Mouse (Mus musculus) spleen, adult 18-20 months (tissue): ENCODE measurements around the gene Tgfb1.
A peak's percentile ranks its signal among the peaks of the same experiment; 100 is the strongest.

Experiments used
- DNase-seq, 2 experiments: peaks; one replicate each; pipeline ENCODE4 v3.0.0; 2022; ENCODE audit warnings: mixed read lengths in 2 of 2

Gene Tgfb1

DNA sequence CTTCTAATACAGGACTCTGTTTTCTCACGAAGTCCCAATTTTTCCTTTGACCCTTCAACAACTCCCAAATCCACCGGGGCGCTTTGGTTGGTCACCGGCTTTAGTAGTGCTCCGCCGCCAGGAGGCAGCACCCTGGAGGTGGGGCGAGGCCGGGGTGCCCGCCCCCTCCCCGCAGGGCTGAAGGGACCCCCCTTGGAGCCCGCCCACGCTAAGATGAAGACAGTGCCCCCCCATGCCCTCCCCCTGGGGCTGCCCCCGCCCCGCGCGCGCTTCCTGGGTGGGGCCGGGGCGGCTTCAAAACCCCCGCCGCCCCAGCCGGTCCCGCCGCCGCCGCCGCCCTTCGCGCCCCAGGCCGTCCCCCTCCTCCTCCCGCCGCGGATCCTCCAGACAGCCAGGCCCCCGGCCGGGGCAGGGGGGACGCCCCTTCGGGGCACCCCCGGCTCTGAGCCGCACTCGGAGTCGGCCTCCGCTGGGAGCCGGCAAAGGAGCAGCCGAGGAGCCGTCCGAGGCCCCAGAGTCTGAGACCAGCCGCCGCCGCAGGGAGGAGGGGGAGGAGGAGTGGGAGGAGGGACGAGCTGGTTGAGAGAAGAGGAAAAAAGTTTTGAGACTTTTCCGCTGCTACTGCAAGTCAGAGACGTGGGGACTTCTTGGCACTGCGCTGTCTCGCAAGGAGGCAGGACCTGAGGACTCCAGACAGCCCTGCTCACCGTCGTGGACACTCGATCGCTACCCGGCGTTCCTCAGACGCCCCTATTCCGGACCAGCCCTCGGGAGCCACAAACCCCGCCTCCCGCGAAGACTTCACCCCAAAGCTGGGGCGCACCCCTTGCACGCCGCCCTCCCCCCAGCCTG is at the start of gene Tgfb1:
TSS of gene Tgfb1 (plus strand) at position 323 of the 852 bp plus-strand sequence.
- DNase-seq: peak; percentile 88

DNA sequence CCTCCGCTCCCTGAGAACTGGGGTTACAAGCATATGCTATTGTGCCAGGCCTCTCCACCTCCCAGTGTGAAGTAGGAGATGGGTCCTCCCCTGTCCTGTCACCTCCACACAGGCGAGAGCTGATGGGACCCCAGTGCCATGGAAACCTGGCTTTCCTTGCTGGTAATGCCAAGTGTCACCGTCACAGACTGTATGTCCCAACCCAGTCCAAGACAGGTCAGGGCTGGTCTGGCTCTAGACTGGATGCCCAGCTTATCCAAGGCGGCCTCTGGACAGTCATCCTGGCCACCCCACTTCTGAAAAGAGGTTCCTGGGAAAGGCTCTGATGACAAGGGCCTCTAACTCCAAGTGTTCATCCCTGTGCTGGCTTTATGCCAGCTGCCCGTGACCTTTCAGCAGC is 49.7 kb upstream of the Tgfb1 start:
- DNase-seq: no peak

DNA sequence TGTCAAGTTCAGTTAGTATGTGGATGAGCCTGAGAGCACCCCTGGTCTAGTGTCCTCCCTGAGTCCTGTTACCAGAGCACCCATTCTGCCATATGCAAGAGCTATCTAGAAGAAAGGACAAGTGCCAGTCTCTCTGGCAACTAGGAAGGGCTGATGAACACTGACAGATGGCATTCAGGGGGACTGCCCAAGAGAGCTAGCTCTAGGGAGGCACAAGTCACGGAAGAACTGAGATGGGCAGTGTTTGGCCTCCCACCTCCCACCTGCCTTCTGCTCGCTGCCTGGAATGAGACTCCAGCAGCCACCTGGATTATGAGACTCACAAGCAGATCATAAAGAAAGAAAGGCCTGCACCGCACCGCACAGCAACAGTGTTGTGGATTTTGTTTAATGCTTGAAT is 47.0 kb upstream of the Tgfb1 start:
- no peak for DNase-seq

DNA sequence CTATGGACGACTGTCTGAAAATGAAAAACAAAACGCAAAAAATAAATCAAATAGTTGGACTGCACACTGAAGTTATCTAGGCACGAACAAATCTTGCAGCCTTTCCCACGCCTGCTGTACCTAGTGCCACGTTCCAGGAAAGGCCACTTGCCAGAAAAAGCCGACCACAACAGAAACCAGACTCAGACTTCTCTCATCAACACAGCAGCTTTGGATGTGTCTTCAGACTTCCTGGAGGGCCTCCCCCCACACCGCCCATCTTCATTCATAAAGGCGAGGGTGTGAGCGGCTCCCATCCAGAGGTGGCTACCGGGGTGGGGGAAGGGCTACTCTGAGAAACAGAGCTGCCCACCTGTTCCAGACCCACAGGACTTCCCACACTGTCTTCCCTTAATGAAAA is 42.7 kb upstream of the Tgfb1 start:
- no peak for DNase-seq

DNA sequence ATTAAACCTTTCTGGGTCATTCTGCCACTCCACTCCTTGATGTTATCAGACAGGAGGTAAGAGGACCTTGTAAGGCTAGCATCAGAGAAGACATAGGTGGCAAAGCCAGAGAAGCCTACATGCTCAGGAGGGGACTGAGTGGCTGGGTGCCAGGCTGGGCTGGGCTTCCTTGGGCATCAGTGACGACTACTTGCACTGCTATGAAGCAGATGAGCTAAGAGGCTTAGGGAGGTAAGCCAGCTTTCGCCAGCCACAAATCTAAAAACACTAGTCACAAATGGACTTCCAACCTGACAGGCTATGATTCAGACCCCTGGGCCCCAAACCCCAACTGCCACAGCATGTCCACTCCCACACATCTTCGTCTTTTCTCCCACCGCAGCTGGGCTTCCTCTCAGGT is 42.2 kb upstream of the Tgfb1 start:
- no peak for DNase-seq

DNA sequence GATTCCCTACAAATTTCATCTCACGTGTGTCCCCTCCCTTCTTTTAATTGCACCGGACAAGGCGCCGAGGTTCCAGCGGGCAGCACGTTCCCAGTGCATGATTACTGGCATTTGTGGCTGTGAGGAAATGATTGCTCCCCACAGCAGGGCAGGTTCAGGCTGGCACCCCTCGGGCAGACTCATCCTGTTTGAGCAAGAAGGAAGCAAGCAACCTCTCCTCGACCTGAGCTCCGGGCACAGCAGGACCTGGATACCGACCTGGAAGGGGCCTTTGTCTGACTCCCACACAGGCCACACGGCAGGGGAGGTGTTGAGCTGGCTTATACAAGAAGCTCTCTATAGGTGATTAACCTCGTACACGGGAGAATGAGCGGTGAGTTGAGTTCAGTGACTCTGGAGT is 41.7 kb upstream of the Tgfb1 start:
- DNase-seq: no peak

DNA sequence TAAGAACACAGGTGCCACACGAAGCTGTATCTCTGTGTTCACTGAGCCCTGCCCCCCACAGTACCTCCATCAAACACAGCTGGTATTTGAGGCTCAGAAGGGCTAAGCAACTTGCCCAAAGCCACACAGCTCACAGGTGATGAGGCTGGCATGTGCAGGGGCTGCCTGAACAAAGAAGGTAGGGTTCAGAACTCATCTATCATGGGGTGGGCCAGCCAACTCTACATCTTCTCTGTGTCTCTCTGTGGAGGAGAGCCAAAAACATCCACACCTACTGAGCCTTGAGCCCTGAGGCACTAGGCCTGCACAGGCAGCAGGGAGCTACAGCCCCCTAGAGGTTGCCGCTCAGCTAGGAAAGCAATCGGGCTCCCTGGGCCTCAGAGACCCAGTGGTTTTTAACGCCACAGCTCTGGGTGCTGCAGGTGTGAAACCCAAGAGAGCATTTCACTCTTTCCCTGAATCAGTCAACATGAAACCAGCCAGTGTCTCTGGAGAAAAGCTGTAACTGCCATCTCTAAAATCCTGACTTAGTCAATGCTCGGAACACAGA is 39.2 kb upstream of the Tgfb1 start:
- DNase-seq: peak; percentile 64 to 67

DNA sequence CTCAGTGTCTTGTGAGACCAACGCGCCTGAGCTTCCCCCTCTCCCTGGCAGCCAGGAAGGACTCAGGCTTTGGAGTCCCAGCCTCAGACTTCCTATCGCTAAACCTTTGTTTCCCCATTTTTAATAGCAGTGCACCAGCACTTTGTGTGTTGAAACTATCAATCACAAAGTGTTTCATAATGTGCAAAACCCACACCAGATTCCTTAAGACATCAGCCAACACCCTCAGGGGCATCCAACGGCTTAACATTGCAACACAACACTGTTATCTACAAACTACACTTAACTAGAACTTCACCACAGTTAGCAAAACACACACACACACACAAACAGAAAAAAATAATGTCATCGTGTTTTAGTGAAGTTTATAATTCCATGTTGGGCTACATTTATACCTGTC is 37.0 kb upstream of the Tgfb1 start:
- no peak for DNase-seq

DNA sequence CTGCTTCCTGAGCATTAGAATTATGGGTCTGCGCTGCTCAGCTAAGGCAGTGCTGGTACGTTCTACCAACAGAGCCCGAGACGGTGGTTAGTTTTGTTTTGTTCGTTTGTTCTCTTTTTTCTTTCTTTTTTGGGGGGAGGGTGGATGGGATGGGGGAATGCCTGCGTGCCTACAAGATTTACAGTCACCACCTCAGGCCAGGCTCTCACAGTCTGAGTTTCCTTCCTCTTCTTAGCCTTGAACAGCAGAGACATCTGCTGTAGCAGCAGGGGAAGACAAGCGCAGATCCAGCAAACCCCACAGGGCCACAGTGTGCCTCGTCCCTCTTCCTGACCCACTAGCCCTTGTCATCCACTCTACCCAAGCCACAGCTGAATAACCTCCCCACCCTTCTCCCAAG is 35.5 kb upstream of the Tgfb1 start:
- peak in 1 of 2 experiments; percentile 62 for DNase-seq

DNA sequence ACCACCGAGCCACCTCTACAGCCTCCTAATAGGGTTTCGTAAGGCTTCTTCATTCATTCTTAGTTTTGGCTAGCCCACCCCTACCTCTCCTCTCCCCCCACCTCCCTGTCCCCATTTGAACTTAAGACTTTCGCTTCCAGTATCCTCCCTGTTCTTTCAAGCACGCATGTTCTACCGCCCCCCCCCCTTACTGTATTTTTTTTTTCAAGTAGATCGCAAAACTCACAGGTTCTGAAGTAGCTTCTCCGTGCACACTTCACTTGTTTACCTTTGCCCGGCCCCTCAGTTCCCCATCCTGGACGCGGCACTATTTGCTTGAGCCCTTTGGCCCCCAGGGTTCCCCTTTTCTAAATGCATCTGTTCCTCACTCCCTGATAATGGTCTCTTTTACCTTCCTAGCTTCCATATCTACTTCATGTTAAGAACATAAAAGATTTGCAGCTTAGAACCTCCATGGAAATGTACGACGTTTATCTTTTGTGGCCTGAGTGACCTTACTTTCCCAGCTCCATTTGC is 34.5 kb upstream of the Tgfb1 start:
- peak in 1 of 2 experiments; percentile 48 for DNase-seq

DNA sequence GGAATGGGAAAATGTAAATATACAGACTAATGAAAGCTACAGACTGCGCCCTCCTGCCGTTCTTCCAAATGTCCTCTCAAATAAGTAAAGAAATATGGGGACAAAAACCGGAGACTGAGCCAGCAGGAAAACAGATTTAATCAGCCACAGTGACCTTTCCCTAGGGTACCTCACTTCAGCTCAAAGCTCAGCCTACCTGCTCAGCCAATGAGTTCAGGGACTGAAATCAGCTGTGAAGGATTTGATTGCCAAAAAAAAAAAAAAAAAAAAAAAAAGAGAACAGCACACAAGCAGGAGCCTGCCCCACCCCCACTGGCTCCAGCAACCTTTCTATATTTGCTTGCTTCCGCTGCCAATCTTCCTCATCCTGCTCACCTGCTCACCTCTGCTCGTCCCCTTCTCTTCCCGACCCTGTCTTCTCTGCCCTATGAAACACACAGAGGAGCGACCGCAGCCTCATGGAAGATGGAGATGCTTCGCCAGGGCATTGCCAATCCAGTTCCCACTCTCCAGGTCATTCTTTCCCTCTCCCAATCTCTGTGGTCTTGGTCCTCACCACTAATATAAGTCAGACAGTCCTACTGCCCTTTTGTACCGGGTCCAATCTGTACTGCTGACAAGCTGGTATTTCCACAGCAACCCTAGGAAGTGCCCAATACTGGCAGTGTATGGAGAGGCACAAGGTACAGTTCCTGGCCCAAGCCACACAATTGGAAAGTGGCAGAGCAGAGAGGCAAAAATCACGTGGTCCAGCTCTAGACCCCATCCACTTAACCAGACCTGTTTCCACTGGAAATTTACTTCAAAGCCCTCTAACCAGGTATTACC is 31.0 kb upstream of the Tgfb1 start:
- DNase-seq: no peak

DNA sequence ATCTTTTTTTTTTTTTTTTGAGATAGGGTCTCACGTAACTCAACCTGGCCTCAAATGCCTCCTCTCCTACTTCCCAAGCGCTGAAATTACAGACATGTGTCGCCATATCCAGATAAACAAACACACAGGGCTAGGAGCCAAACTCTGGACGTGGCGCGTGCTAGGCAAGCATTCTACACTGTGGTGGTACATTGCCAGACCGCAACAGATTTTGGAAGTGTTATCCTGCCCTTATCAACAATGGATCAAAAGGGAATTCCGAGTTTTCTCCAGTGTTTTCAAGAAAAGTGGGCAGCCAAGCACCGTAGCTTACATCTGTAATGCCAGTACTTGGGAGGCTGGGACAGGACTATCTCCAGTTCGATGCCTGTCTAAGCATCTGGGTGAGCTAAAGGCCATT is 29.0 kb upstream of the Tgfb1 start:
- no peak for DNase-seq

DNA sequence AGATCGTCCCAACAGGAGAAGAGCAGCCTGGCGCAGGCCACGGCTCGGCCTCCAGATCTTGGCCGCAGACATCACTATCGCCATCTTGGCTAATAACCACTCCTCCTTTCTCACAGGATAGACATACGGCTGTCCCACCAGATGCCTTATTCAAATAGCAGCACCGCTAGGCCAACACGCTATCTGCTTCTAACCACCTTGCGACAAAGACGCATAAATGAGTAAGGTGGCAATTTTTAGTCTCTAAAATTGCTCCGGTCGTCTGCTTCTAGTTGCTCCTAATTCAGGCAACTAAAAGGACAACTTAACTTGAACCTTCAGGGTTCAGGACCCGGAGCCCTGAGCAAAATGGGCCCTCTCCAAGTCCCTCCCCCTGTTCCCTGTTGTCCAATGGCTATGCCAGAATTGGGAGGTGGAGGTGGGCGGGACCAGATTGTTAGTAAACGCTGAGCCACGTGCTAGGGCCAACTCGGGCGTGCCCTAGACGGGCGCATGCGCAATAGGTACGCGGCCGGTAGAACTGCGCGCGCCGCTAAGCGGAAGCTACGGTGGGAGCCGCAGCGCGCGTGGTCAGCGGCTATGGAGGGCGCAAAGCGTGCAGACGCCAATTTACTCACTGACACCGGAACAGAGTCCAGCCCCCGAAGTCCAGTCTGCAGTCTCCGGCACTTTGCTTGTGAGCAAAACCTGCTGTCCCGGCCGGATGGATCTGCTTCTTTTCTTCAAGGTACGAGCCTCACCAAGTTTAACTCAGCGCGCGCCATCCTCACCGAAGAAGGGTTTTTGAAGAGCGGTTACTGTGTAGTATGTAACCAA is 27.9 kb upstream of the Tgfb1 start, which contains the start of the genes Bckdha and Exosc5:
TSS of gene Bckdha (minus strand) at position 325 of the 816 bp plus-strand sequence.
TSS of gene Exosc5 (plus strand) at position 508 of the 816 bp plus-strand sequence.
- peak; percentile 96 to 98 for DNase-seq

DNA sequence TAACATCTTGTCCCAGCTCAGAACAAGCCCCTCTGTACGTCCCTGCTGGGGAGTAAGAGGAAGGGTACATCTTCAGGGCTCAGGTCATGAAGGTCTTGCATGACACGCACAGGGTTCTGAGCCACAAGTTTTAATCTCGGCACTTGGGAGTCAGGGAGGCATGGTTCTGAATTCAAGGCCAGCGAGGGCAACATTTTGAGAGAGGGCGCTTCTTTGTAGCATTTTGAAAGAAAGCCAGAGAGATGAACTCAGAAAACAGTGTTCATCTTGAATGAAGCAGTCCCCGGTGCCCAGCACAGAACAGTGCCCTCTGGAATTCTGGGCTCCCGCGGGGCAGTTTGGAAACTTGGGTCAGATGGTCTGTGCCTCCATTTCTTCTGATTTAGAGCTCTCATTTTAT is 20.4 kb upstream of the Tgfb1 start:
- no peak for DNase-seq

DNA sequence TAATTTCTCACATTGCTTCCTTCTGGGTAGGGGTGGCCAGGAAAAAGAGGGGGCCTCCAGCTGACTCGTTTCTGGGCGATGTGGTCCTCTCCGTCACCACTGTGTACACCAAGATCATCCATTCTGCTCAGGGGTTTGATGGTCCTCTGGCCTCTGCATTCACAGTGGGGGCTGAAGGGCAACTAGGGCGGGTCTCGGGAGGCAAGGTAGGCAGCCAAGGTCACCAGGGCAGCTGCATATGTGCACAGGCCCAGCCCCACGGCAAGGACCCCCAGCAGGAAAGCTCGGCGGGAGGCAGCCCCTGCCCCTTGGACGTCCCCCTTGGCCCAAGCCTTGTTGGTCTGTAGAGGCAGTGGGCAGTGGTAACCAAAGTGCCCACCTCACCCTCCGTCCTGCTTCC is 17.6 kb upstream of the Tgfb1 start:
- no peak for DNase-seq

DNA sequence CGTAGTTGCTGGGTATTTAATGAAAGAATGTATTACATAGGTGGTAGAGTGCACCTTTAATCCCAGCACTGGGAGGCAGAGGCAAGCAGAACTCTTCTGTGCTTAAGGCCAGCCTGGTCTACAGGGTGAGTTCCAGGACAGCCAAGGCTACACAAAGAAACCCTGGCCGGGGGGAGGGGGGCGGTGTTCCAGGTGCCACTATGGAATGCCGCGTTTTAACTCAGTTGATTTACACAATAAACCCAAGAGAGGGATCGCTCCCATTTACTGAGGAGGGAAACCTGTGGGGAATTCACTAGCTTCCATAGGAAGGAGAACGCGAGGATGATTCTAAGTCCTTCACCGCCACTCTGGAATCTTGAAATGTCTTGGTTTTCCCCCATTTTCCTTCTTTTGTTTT is 17.2 kb upstream of the Tgfb1 start:
- DNase-seq: no peak

DNA sequence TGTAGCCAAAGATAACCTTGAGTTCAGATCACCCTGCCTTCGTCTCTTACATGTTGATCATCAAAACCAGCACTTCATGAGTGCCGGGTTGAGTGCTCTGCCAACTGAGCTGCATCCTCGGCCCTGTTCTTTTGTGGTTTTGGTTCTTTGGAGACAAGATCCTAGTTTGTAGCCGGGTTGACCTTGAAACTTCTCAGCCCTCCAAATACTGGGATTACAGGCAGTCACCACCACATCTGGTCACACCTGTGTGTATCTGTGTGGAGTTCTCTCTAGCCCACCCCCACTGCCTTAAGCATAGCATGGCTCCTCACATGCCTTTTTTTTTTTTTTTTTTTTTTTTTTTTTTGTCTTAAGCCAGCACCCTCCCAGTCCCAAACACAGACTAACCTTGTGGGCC is 16.7 kb upstream of the Tgfb1 start:
- no peak for DNase-seq

DNA sequence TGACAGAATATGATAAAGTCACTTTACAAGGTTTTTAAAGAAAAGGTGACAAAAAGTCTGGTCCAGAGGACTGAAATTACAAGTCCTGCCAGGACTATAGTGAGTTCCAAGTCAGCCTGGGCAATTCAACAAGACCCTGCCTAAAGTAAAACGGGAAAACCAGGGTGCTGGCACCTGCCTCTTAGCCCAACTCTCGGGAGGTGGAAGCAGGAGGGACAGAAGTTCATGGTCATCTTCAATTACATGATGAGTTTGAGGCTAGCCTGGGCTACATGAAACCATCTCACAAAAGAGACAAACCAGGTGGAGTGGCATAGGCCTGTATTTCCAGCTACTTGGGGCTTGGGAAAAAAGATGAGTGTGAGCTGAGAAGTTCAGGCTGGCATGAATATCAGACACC is 15.1 kb upstream of the Tgfb1 start:
- DNase-seq: no peak

DNA sequence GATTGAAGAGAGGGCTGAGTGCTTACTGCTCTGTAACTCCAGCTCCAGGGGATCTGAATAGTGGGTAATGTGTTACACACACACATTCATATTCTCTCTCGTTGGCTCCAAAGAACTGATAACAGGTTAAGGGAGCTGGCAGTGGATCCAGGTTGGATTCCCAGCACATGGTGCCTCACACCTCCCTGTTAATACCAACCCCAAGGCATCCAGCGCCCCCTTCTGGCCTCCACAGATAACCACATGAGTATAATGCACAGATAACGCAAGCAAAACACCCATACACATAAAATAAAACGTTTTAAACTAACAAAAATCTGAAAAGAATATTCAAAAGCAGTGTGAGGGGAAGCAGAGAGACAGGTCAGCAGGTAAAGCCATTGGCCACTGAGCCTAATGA is 14.4 kb upstream of the Tgfb1 start:
- no peak for DNase-seq

DNA sequence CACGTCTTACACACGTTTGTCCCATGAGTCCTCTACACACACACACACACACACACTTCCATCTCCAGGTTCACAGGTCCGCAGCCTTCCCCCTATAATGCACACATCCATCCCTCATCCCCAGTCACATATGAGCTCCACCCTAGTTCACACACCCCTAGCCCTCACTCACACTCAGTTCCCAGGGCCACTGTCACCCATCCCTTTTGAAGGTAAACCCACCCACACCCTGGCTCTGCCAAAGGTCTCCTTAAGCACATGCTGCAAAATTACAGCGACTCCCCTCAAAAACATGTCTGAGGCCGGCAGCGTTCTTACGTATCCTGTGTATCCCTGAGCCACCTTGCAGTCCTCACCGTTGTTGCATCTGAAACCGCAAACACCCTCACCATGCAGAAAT is 12.5 kb upstream of the Tgfb1 start:
- DNase-seq: no peak

DNA sequence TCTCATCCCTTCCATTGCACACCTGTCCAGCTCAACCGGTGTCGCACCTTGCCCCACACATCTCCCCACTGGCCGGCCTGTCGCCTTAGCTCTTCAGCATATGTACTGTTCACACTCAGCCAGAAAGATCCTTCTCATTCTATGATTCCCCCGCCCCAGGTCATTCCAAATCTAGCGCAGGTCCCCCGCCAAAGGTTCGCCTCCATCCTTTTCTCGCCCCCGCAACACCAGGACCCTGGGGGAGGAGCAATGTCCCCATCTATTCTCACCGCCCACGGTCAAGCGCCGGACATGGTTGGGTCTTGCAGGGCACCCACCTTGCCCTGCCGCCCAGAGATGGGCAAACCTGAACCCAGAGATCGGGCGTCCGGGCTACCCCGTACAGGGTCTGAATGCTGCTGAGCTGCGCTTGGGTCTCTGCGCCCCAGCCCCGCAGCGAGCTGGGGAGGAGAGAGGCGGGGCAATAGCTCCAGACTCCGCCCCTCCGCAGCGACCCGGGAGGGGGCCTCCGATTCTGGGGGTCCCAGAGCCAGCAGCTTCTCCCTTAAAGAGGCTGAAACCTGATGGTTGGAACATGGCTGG is 12.0 kb upstream of the Tgfb1 start, which contains the start of gene Tmem91:
TSS of gene Tmem91 (minus strand) at position 448 of the 582 bp plus-strand sequence.
- no peak for DNase-seq

DNA sequence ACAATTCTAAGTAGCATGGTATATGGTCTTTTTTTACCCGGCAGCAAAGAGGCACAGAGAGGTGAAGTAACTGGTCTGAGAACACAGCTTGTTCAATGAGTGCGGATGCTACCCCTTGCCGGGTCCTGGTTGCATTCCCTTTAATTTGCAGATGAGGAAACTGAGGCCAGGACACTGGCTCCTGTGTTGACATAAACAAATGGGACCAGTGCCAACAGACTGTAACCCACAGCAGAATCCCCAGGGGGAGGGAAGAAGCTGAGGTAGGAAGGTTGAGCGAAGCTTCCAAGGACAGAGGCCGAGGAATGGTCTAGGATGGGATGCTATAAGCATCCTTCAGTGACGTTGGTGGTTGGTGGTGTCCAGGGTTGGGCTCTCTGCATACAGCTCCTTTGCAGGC is 11.4 kb upstream of the Tgfb1 start:
- DNase-seq: no peak
